Mouse (Mus musculus): ENCODE results near the gene Tmem150a. TPM values are rescaled to one million over a fixed set of nuclear protein-coding genes. Genes with fewer than 3 reads are reported as not detected.

Tmem150a gene
- polyA plus RNA-seq, 1 experiment, result 10.2 TPM

GRCm38 (mm10) chr6:72371571-72371970 is 16.3 kb downstream of the Tmem150a start:
- WGBS, result 50% methylated on average over 1 of the region's 1 CpGs
- TF ChIP-seq CTCF (IDR thresholded peaks at IDR 0.05; ENCODE audit: control insufficient read depth, insufficient read depth, low read length) (no peak), POLR2A (IDR thresholded peaks at IDR 0.05; ENCODE audit: borderline replicate concordance, control insufficient read depth, low read depth, low read length) (no peak)
- Histone ChIP-seq H3K4me1 (ENCODE audit: control insufficient read depth, insufficient read depth, low read length) (peaks cover 6% of the 10 kb centered on the region; the same call in 1 of the 2 replicates), H3K4me3 (replicated peaks; ENCODE audit: control insufficient read depth, low read depth, low read length) (no peak overlapping the region), H3K27ac (ENCODE audit: control insufficient read depth, insufficient read depth, low read depth, low read length, poor library complexity) (no peak overlapping the region)

GRCm38 (mm10) chr6:72373184-72373583 is 17.9 kb downstream of the Tmem150a start:
- 83% methylated on average over 4 of the region's 4 CpGs for WGBS
- TF ChIP-seq CTCF (IDR thresholded peaks at IDR 0.05; ENCODE audit: control insufficient read depth, insufficient read depth, low read length) (no peak), POLR2A (IDR thresholded peaks at IDR 0.05; ENCODE audit: borderline replicate concordance, control insufficient read depth, low read depth, low read length) (no peak)
- H3K27ac ChIP-seq (ENCODE audit: control insufficient read depth, insufficient read depth, low read depth, low read length, poor library complexity), result no peak overlapping the region

DNA sequence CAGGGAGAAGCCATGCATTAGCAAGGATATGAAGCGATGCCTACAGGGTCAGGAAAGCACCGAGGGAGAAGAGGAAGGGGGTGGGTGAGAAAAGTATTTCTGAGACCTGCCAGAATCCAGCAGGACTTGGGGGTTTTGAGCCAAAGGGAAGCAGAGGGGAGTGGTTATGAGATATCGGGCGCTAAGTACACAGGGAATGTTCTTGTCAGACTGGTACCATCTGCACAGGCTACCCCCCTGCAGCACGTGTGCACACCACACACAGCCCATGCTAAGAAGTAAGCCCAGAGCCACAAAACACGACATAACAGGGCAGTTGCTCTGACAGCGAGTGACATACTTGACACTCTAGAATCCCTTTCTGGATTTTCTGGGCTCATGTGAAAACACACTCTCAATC is 19.0 kb downstream of the Tmem150a start:
- 52% methylated on average over 7 of the region's 7 CpGs for WGBS
- TF ChIP-seq CTCF (IDR thresholded peaks at IDR 0.05; ENCODE audit: control insufficient read depth, insufficient read depth, low read length), result no peak
- no peak for TF ChIP-seq POLR2A (IDR thresholded peaks at IDR 0.05; ENCODE audit: borderline replicate concordance, control insufficient read depth, low read depth, low read length)
- Histone ChIP-seq H3K4me3 (replicated peaks; ENCODE audit: control insufficient read depth, low read depth, low read length) (no peak overlapping the region), H3K27ac (ENCODE audit: control insufficient read depth, insufficient read depth, low read depth, low read length, poor library complexity) (no peak overlapping the region), H3K4me1 (ENCODE audit: control insufficient read depth, insufficient read depth, low read length) (peaks cover 6% of the 10 kb centered on the region; the same call in 1 of the 2 replicates)

More at GRCm38 (mm10) chr6:72373184-72373583, 17.9 kb downstream of the Tmem150a start:
- no peak overlapping the region for H3K4me3 ChIP-seq (replicated peaks; ENCODE audit: control insufficient read depth, low read depth, low read length)
- H3K4me1 ChIP-seq (ENCODE audit: control insufficient read depth, insufficient read depth, low read length), result peaks cover 6% of the 10 kb centered on the region; the same call in 1 of the 2 replicates

DNA sequence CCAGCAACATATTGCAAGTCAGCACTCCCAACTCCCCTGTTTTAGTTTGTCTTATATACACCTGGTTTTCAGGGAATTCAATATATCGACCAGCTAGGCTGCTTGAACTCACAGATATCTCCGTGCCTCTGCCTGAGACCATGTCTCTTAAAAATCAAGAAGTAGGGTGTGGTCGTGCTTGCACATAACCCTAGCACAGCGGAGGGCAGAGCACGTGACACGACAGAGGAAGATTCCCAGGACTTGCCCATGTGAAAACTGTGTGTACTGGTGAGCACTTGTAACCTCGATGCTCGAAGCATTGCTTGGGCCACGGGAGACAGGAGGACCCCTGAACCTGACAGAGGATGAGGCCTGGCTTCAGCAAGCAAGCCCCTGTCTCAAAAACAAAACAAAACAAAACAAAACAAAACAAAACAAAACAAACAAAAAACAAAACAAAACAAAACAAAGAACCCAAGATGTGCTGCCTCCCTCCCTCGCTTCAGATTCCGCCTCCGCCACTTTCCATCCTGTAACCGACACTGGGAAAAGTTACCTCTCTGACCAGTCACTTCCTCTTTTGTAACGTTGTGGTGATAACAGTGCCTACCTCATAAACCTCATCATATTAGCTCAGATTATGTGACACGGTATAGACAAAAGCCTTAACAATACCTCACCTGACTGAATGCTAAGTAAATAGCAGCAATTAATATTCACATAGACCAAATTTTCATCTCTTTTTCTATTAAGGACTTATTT is 19.7 kb downstream of the Tmem150a start:
- 11% methylated on average over 15 of the region's 15 CpGs for WGBS
- Histone ChIP-seq H3K4me1 (ENCODE audit: control insufficient read depth, insufficient read depth, low read length) (peaks cover 6% of the 10 kb centered on the region; the same call in 1 of the 2 replicates), H3K27ac (ENCODE audit: control insufficient read depth, insufficient read depth, low read depth, low read length, poor library complexity) (peak overlapping the region; percentile 76), H3K4me3 (replicated peaks; ENCODE audit: control insufficient read depth, low read depth, low read length) (peak overlapping the region; percentile 59)
- TF ChIP-seq POLR2A (IDR thresholded peaks at IDR 0.05; ENCODE audit: borderline replicate concordance, control insufficient read depth, low read depth, low read length), result no peak

GRCm38 (mm10) chr6:72378510-72379234 is 23.4 kb downstream of the Tmem150a start:
- H3K27ac ChIP-seq (ENCODE audit: control insufficient read depth, insufficient read depth, low read depth, low read length, poor library complexity), result no peak overlapping the region
- TF ChIP-seq POLR2A (IDR thresholded peaks at IDR 0.05; ENCODE audit: borderline replicate concordance, control insufficient read depth, low read depth, low read length), result no peak
- TF ChIP-seq CTCF (IDR thresholded peaks at IDR 0.05; ENCODE audit: control insufficient read depth, insufficient read depth, low read length), result no peak
- H3K4me3 ChIP-seq (replicated peaks; ENCODE audit: control insufficient read depth, low read depth, low read length), result peak overlapping the region; percentile 90
- 60% methylated on average over 8 of the region's 8 CpGs for WGBS
- H3K4me1 ChIP-seq (ENCODE audit: control insufficient read depth, insufficient read depth, low read length), result peaks cover 6% of the 10 kb centered on the region; the same call in 1 of the 2 replicates

DNA sequence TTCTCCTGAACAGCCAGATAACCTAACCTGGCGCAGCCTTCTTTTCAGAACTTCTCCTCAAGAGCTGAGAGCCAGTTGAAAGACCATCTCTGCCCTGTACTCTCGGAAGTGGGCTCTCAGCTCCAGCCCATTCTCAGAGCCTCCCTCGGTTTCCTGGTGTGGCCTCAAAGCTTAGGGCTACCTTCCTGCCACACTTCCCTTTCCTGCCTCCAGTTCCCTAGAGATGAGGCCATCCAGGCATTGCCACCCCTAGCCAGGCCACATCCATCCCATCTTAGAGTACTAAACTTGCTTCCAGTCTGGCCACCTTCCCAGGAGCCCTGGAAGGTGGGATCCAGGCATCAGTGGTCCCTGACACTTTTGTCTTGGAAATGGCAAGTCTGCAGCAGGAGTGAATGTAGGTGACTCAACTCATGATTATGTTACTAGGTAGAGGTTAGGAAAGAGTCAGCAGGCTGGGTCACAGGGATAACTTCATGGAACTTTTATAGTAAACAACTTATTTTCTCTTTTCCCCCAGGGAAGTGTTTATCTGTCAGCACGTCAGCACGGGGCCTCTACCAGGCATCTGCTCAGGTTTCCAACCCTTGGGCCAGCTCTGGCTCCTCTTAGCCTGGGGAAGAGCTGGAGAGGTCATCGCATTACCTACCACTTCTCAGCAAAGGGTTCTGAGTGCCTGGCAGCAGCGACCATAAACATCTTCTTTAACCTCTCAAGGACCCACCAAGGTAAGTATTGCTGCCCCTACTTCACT is 24.3 kb downstream of the Tmem150a start:
- Histone ChIP-seq H3K4me1 (ENCODE audit: control insufficient read depth, insufficient read depth, low read length) (peaks cover 4% of the 10 kb centered on the region; the same call in 1 of the 2 replicates), H3K27ac (ENCODE audit: control insufficient read depth, insufficient read depth, low read depth, low read length, poor library complexity) (peak overlapping the region; percentile 90), H3K4me3 (replicated peaks; ENCODE audit: control insufficient read depth, low read depth, low read length) (peak overlapping the region; percentile 90)
- TF ChIP-seq CTCF (IDR thresholded peaks at IDR 0.05; ENCODE audit: control insufficient read depth, insufficient read depth, low read length) (no peak), POLR2A (IDR thresholded peaks at IDR 0.05; ENCODE audit: borderline replicate concordance, control insufficient read depth, low read depth, low read length) (no peak)
- WGBS, result 3% methylated on average over 7 of the region's 7 CpGs

- Histone ChIP-seq H3K4me1 (ENCODE audit: control insufficient read depth, insufficient read depth, low read length) (no peaks in the 10 kb centered on the region; the same call in 1 of the 2 replicates), H3K27ac (ENCODE audit: control insufficient read depth, insufficient read depth, low read depth, low read length, poor library complexity) (peak within 1 kb of the TSS; percentile 90), H3K4me3 (replicated peaks; ENCODE audit: control insufficient read depth, low read depth, low read length) (peak within 1 kb of the TSS; percentile 90)
- under 1% methylated on average over 49 of the region's 49 CpGs for WGBS
- TF ChIP-seq POLR2A (IDR thresholded peaks at IDR 0.05; ENCODE audit: borderline replicate concordance, control insufficient read depth, low read depth, low read length) (peak; percentile 51; the same call in 1 of the 2 replicates), CTCF (IDR thresholded peaks at IDR 0.05; ENCODE audit: control insufficient read depth, insufficient read depth, low read length) (peak; percentile 59)
Measured at GRCm38 (mm10) chr6:72380131-72380770, 25.0 kb downstream of the Tmem150a start, which contains the start of gene Vamp5. TSS of gene Vamp5 (minus strand) at chr6:72380468.

Data from bone marrow, adult 2 months (tissue).